Mouse (Mus musculus): ENCODE measurements around the gene Creb5. TPM values are rescaled to one million over a fixed set of nuclear protein-coding genes. Genes with fewer than 3 reads are reported as not detected.

Creb5 gene
- total RNA-seq, 2 experiments from 2014 or later = 3.0 to 3.6 TPM

GRCm38 (mm10) chr6:53584718-53585405, 297.8 kb downstream of the Creb5 start:
- DNase-seq (ENCODE audit: low spot score in 2 of 2) = no peak

- DNase-seq (ENCODE audit: low spot score in 2 of 2) = no peak
Measured at GRCm38 (mm10) chr6:53589746-53590145, 302.7 kb downstream of the Creb5 start.

GRCm38 (mm10) chr6:53592230-53592629, 305.2 kb downstream of the Creb5 start:
- DNase-seq (ENCODE audit: low spot score in 2 of 2) = no peak

- DNase-seq (ENCODE audit: low spot score in 2 of 2) = no peak
Measured at GRCm38 (mm10) chr6:53593603-53594002, 306.5 kb downstream of the Creb5 start.

- DNase-seq (ENCODE audit: low spot score in 2 of 2) = no peak
Measured at GRCm38 (mm10) chr6:53594316-53594715, 307.2 kb downstream of the Creb5 start.

- no peak for DNase-seq (ENCODE audit: low spot score in 2 of 2)
Measured at GRCm38 (mm10) chr6:53596402-53596801, 309.3 kb downstream of the Creb5 start.

- DNase-seq (ENCODE audit: low spot score in 2 of 2) = no peak
Measured at GRCm38 (mm10) chr6:53603041-53603440, 316.0 kb downstream of the Creb5 start.

- no peak for DNase-seq (ENCODE audit: low spot score in 2 of 2)
Measured at GRCm38 (mm10) chr6:53603695-53604094, 316.6 kb downstream of the Creb5 start.

- no peak for DNase-seq (ENCODE audit: low spot score in 2 of 2)
Measured at GRCm38 (mm10) chr6:53604386-53604785, 317.3 kb downstream of the Creb5 start.

GRCm38 (mm10) chr6:53605184-53605583, 318.1 kb downstream of the Creb5 start:
- DNase-seq (ENCODE audit: low spot score in 2 of 2) = no peak

GRCm38 (mm10) chr6:53611451-53611945, 324.4 kb downstream of the Creb5 start:
- no peak for DNase-seq (ENCODE audit: low spot score in 2 of 2)

GRCm38 (mm10) chr6:53612681-53613080, 325.6 kb downstream of the Creb5 start:
- no peak for DNase-seq (ENCODE audit: low spot score in 2 of 2)

GRCm38 (mm10) chr6:53615440-53616211, 328.6 kb downstream of the Creb5 start:
- no peak for DNase-seq (ENCODE audit: low spot score in 2 of 2)

- no peak for DNase-seq (ENCODE audit: low spot score in 2 of 2)
Measured at GRCm38 (mm10) chr6:53618164-53618563, 331.1 kb downstream of the Creb5 start.

- DNase-seq (ENCODE audit: low spot score in 2 of 2) = no peak
Measured at GRCm38 (mm10) chr6:53619676-53620075, 332.6 kb downstream of the Creb5 start.

GRCm38 (mm10) chr6:53621295-53621694, 334.2 kb downstream of the Creb5 start:
- no peak for DNase-seq (ENCODE audit: low spot score in 2 of 2)

GRCm38 (mm10) chr6:53624455-53625276, 337.6 kb downstream of the Creb5 start:
- no peak for DNase-seq (ENCODE audit: low spot score in 2 of 2)

- DNase-seq (ENCODE audit: low spot score in 2 of 2) = no peak
Measured at GRCm38 (mm10) chr6:53626044-53626443, 339.0 kb downstream of the Creb5 start.

- DNase-seq (ENCODE audit: low spot score in 2 of 2) = no peak
Measured at GRCm38 (mm10) chr6:53628714-53629113, 341.6 kb downstream of the Creb5 start.

- no peak for DNase-seq (ENCODE audit: low spot score in 2 of 2)
Measured at GRCm38 (mm10) chr6:53635453-53635852, 348.4 kb downstream of the Creb5 start.

Data from layer of hippocampus, postnatal 10 days (tissue).